Mouse (Mus musculus) kidney, postnatal 25 days (tissue): ENCODE measurements around the gene Tceanc.

Source experiments
- DNase-seq, 2 experiments: peaks; one replicate each; pipeline ENCODE4 v3.0.0; 2021; ENCODE audit warnings: mixed read lengths in 2 of 2

Gene Tceanc

GRCm38 (mm10) chrX:166479365-166479983, 38.9 kb downstream of the Tceanc start, which contains the start of gene Rab9:
Gene Rab9, minus strand, starts transcription at chrX:166479867.
- peak; percentile 97 for DNase-seq

GRCm38 (mm10) chrX:166478631-166479364, 39.6 kb downstream of the Tceanc start:
- peak; percentile 23 to 39 for DNase-seq

DNA sequence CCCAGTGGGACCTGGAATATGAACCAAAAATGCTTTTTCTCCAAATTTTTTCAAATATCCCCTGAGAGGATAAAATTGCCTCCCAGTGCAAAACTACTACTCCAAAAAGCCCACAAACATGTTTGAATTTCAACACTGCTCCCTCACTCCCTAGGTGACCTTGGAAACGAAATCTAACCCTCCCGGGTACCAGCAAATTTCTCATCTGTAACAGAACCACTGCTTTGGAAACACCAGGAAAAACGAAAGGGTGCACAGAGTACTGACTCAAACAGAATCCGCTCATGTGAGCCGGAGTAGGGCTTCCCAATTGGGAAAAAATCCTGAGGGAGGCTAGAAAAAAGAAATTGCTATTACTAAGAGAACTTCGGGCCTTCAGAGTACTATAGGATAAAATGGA, 41.0 kb downstream of the Tceanc start:
- DNase-seq = no peak

GRCm38 (mm10) chrX:166472612-166473011, 45.8 kb downstream of the Tceanc start:
- no peak for DNase-seq

DNA sequence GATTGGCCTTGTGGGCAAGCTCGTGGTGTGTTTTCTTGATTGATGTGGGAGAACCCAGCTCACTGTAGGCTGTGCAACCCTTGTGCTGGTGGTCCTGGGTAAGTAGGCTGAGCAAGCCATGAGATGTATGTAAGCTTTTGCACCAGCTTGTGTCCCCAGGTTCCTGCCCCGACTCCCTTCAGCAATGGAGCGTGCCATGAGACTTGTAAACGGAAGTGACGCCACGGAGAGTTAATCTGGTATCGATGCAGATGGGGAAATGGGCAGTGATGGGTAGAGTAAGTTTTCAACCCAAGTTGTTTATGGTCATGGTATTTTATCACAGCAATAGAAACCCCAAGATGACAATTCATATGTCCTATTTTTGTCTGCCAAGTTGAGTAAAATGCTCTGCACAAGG, 50.0 kb downstream of the Tceanc start:
- DNase-seq = no peak

- no peak for DNase-seq
Observed at GRCm38 (mm10) chrX:166455525-166455924, 62.8 kb downstream of the Tceanc start.

DNA sequence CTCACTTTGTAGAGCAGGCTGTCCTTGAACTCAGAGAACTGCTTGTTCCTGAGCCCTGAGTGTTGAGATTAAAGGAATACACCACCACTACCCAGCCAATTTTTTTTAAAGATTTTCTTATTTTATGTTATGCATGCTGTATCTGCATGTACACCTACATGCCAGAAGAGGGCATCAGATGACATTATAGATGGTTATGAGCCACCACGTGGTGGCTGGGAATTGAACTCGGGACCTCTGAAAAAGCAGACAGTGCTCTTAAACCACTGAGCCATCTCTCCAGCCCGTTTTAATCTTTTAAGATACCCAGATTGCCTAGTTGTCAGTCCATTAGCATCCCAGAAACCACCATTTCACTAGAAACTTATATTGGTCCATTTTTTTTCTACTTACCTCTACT, 64.0 kb downstream of the Tceanc start:
- no peak for DNase-seq

DNA sequence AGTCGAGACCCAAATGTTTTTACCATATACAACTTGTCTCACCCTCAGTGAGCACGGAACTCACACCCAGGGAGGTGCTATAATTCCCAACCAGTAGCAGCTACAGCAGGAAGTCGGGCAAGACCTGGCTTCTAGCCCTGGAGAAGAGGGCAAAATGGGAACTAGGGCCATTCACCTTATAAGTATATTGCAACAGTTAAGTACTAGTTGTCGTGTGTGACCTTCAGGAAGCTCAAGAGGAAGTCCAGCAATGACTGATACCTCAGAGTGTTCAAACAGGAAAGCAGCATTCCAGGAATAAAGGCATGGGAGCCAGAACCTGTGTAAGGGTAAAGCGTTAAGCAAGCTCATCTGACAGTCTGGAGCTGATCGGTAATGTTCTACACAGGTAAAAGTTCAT, 64.8 kb downstream of the Tceanc start:
- DNase-seq = no peak
